Mouse (Mus musculus) urinary bladder, postnatal 36 days (tissue): Measurements from ENCODE around the gene Epm2aip1.

Experiments
- DNase-seq, 2 experiments: peaks; one replicate each; pipeline ENCODE4 v3.0.0; 2022; ENCODE audit warnings: low spot score in 2 of 2, mixed read lengths in 1 of 2

The Epm2aip1 gene

GRCm38 (mm10) chr9:111271434-111272160 lies at the start of gene Epm2aip1, which contains the start of gene Mlh1:
Gene Epm2aip1 (plus strand): TSS chr9:111271929.
Gene Mlh1 (minus strand): TSS chr9:111271791.
- peak; percentile 97 to 99 for DNase-seq

GRCm38 (mm10) chr9:111223406-111223805 lies 48.3 kb upstream of the Epm2aip1 start:
- DNase-seq: no peak

- DNase-seq: no peak
These were observed 43.3 kb upstream of the Epm2aip1 start for GRCm38 (mm10) chr9:111228446-111228845.

- DNase-seq: no peak
These were observed 37.0 kb upstream of the Epm2aip1 start for GRCm38 (mm10) chr9:111234701-111235100.

GRCm38 (mm10) chr9:111237726-111238125 lies 34.0 kb upstream of the Epm2aip1 start:
- no peak for DNase-seq

GRCm38 (mm10) chr9:111239821-111240220 lies 31.9 kb upstream of the Epm2aip1 start:
- no peak for DNase-seq

GRCm38 (mm10) chr9:111243384-111243783 lies 28.3 kb upstream of the Epm2aip1 start:
- DNase-seq: no peak

- no peak for DNase-seq
These were observed 26.2 kb upstream of the Epm2aip1 start for GRCm38 (mm10) chr9:111245546-111245945.

GRCm38 (mm10) chr9:111247682-111248246 lies 24.0 kb upstream of the Epm2aip1 start:
- DNase-seq: no peak

GRCm38 (mm10) chr9:111252161-111252869 lies 19.4 kb upstream of the Epm2aip1 start:
- no peak for DNase-seq

- DNase-seq: peak; percentile 28 to 36
These were observed 11.3 kb upstream of the Epm2aip1 start for GRCm38 (mm10) chr9:111260360-111260985.

- DNase-seq: no peak
These were observed 10.4 kb upstream of the Epm2aip1 start for GRCm38 (mm10) chr9:111261356-111261755.

- DNase-seq: no peak
These were observed 3.7 kb upstream of the Epm2aip1 start for GRCm38 (mm10) chr9:111267998-111268397.

- DNase-seq: no peak
These were observed 1.1 kb upstream of the Epm2aip1 start for GRCm38 (mm10) chr9:111270606-111271005.

GRCm38 (mm10) chr9:111271056-111271433 lies 684 bp upstream of the Epm2aip1 start:
- DNase-seq: no peak

GRCm38 (mm10) chr9:111272356-111272755 lies 627 bp downstream of the Epm2aip1 start:
- peak; percentile 18 to 21 for DNase-seq

- DNase-seq: no peak
These were observed 1.5 kb downstream of the Epm2aip1 start for GRCm38 (mm10) chr9:111272996-111273785.

- no peak for DNase-seq
These were observed 2.2 kb downstream of the Epm2aip1 start for GRCm38 (mm10) chr9:111273958-111274357.

GRCm38 (mm10) chr9:111275156-111275555 lies 3.4 kb downstream of the Epm2aip1 start:
- DNase-seq: no peak

- no peak for DNase-seq
These were observed 13.3 kb downstream of the Epm2aip1 start for GRCm38 (mm10) chr9:111285061-111285460.

GRCm38 (mm10) chr9:111285676-111286075 lies 13.9 kb downstream of the Epm2aip1 start:
- no peak for DNase-seq
